Mouse (Mus musculus) limb, embryonic 15.5 days (tissue): ENCODE measurements around the gene Anxa9. TPM values are rescaled to one million over a fixed set of nuclear protein-coding genes. Genes with fewer than 3 reads are reported as not detected.
A peak's percentile ranks its signal among the peaks of the same experiment; 100 is the strongest.

Experiments used
- ATAC-seq: fragments of 200-750 bp; cut with Nextera tagmentation; 2 replicates; pipeline ENCODE4 v1.8.0; 2017; ENCODE audit warnings: low read depth, moderate TSS enrichment; ENCODE audit not compliant: insufficient number of reproducible peaks, low FRiP score, low TSS enrichment
- H3K27ac ChIP-seq: fragments of 300-500 bp; sonication (generic); 2 replicates; pipeline ENCODE4 v1.5.1; 2015; ENCODE audit warnings: moderate library complexity, mild to moderate bottlenecking, inconsistent platforms
- H3K27me3 ChIP-seq: fragments of 300-500 bp; sonication (generic); 2 replicates; pipeline ENCODE4 v1.6.1; 2015; ENCODE audit warnings: inconsistent platforms
- H3K36me3 ChIP-seq: fragments of 300-500 bp; sonication (generic); 2 replicates; pipeline ENCODE4 v1.6.1; 2015; ENCODE audit warnings: inconsistent platforms
- H3K4me1 ChIP-seq: fragments of 300-500 bp; sonication (generic); 2 replicates; pipeline ENCODE4 v1.6.1; 2015; ENCODE audit warnings: inconsistent platforms
- H3K4me2 ChIP-seq: fragments of 300-500 bp; sonication (generic); 2 replicates; pipeline ENCODE4 v1.6.1; 2015; ENCODE audit warnings: mild to moderate bottlenecking, inconsistent platforms
- H3K4me3 ChIP-seq: fragments of 300-500 bp; sonication (generic); 2 replicates; pipeline ENCODE4 v1.5.1; 2015; ENCODE audit warnings: mild to moderate bottlenecking, inconsistent platforms
- H3K9ac ChIP-seq: fragments of 300-500 bp; sonication (generic); 2 replicates; pipeline ENCODE4 v1.6.1; 2015; ENCODE audit warnings: inconsistent platforms
- H3K9me3 ChIP-seq: fragments of 300-500 bp; sonication (generic); 2 replicates; pipeline ENCODE4 v1.6.1; 2016; ENCODE audit warnings: inconsistent platforms
- WGBS: fragments of 180-500 bp; shearing (Covaris S2); methylation state at CpG from one replicate; pipeline ENCODE4 v1.1.7; 2015; 5-methylcytosine and 5-hydroxymethylcytosine counted together
- polyA plus RNA-seq: library from polyadenylated mRNA; unstranded; fragments of >200 nt; fragmentation: Nextera tagmentation; extraction: Ambion mirVana; gene quantifications from 2 replicates; pipeline ENCODE4 v1.2.1, GENCODE M21; 2015

The Anxa9 gene
- polyA plus RNA-seq, 1 experiment from 2014 or later: 12.5 TPM

- H3K9ac ChIP-seq: no peak overlapping the region
- ATAC-seq: no peak
Measured at GRCm38 (mm10) chr3:95263089-95263739, 43.8 kb downstream of the Anxa9 start.

GRCm38 (mm10) chr3:95261975-95262374 is 45.0 kb downstream of the Anxa9 start:
- Histone ChIP-seq H3K4me2 (no peak overlapping the region), H3K4me1 (no peaks in the 10 kb centered on the region), H3K27me3 (no peaks in the 10 kb centered on the region), H3K4me3 (no peak overlapping the region), H3K9me3 (no peaks in the 10 kb centered on the region), H3K27ac (no peak overlapping the region), H3K36me3 (peaks cover 67% of the 10 kb centered on the region), H3K9ac (no peak overlapping the region)
- 77% methylated on average over 4 of the region's 4 CpGs for WGBS
- ATAC-seq: no peak

More at GRCm38 (mm10) chr3:95263089-95263739, 43.8 kb downstream of the Anxa9 start:
- no peak overlapping the region for H3K4me3 ChIP-seq
- H3K4me1 ChIP-seq: no peaks in the 10 kb centered on the region
- WGBS: 47% methylated on average over 11 of the region's 11 CpGs
- no peaks in the 10 kb centered on the region for H3K9me3 ChIP-seq
- no peak overlapping the region for H3K4me2 ChIP-seq
- peak overlapping the region; percentile 33; the same call in 1 of the 2 replicates for H3K27ac ChIP-seq
- H3K36me3 ChIP-seq: peaks cover 71% of the 10 kb centered on the region
- no peaks in the 10 kb centered on the region for H3K27me3 ChIP-seq

- Histone ChIP-seq H3K4me2 (no peak overlapping the region), H3K9ac (no peak overlapping the region), H3K4me3 (no peak overlapping the region), H3K9me3 (no peaks in the 10 kb centered on the region), H3K27me3 (no peaks in the 10 kb centered on the region), H3K27ac (no peak overlapping the region), H3K36me3 (peaks cover 69% of the 10 kb centered on the region), H3K4me1 (no peaks in the 10 kb centered on the region)
- ATAC-seq: no peak
- 80% methylated on average over 5 of the region's 5 CpGs for WGBS
Measured at GRCm38 (mm10) chr3:95256931-95257330, 50.0 kb downstream of the Anxa9 start.

- Histone ChIP-seq H3K4me3 (0 out of 2 replicates have a peak within 1 kb of the TSS, but pooled peaks have one; percentile 1), H3K27me3 (no peaks in the 10 kb centered on the region), H3K9me3 (no peaks in the 10 kb centered on the region), H3K9ac (no peak within 1 kb of the TSS), H3K4me2 (no peak within 1 kb of the TSS), H3K4me1 (no peaks in the 10 kb centered on the region), H3K27ac (peak within 1 kb of the TSS; percentile 28), H3K36me3 (peaks cover 26% of the 10 kb centered on the region)
- no peak for ATAC-seq
- 42% methylated on average over 7 of the region's 7 CpGs for WGBS
Measured at GRCm38 (mm10) chr3:95250783-95251424, 56.1 kb downstream of the Anxa9 start, which contains the start of gene Bnipl. TSS of gene Bnipl (minus strand) at chr3:95251193.

GRCm38 (mm10) chr3:95250361-95250760 is 56.6 kb downstream of the Anxa9 start:
- no peak overlapping the region for H3K4me2 ChIP-seq
- no peaks in the 10 kb centered on the region for H3K4me1 ChIP-seq
- H3K9ac ChIP-seq: no peak overlapping the region
- ATAC-seq: no peak
- 64% methylated on average over 5 of the region's 5 CpGs for WGBS
- H3K36me3 ChIP-seq: peaks cover 21% of the 10 kb centered on the region
- H3K27me3 ChIP-seq: no peaks in the 10 kb centered on the region
- H3K27ac ChIP-seq: peak overlapping the region; percentile 8; the same call in 1 of the 2 replicates
- no peaks in the 10 kb centered on the region for H3K9me3 ChIP-seq
- H3K4me3 ChIP-seq: no peak overlapping the region

GRCm38 (mm10) chr3:95247660-95248336 is 59.2 kb downstream of the Anxa9 start:
- no peaks in the 10 kb centered on the region for H3K9me3 ChIP-seq
- no peaks in the 10 kb centered on the region for H3K4me1 ChIP-seq
- no peak for ATAC-seq
- WGBS: 53% methylated on average over 1 of the region's 1 CpGs
- H3K4me2 ChIP-seq: no peak overlapping the region
- peaks cover 3% of the 10 kb centered on the region; the same call in 1 of the 2 replicates for H3K36me3 ChIP-seq
- H3K27ac ChIP-seq: no peak overlapping the region; the same call in 1 of the 2 replicates
- no peak overlapping the region for H3K9ac ChIP-seq
- H3K27me3 ChIP-seq: no peaks in the 10 kb centered on the region
- no peak overlapping the region for H3K4me3 ChIP-seq

- 77% methylated on average over 5 of the region's 5 CpGs for WGBS
- no peak overlapping the region for H3K4me3 ChIP-seq
- no peak overlapping the region for H3K27ac ChIP-seq
- no peaks in the 10 kb centered on the region for H3K27me3 ChIP-seq
- ATAC-seq: no peak
- H3K9me3 ChIP-seq: no peaks in the 10 kb centered on the region
- H3K4me2 ChIP-seq: no peak overlapping the region
- 0 out of 2 replicates have a peak, but pooled peaks cover 2% of the 10 kb centered on the region for H3K36me3 ChIP-seq
- no peaks in the 10 kb centered on the region for H3K4me1 ChIP-seq
- no peak overlapping the region for H3K9ac ChIP-seq
Measured at GRCm38 (mm10) chr3:95246465-95247231, 60.3 kb downstream of the Anxa9 start.

Other genes with a start within 250 kb of the Anxa9 start
- 19.4 and 22.0 TPM in 2 replicates for gene Pip5k1a, start 200.2 kb downstream of the Anxa9 start, polyA plus RNA-seq
- gene Vps72, start 196.2 kb downstream of the Anxa9 start, polyA plus RNA-seq: 139 and 141 TPM in 2 replicates
- 4.2 and 12.9 TPM in 2 replicates for gene Tmod4, start 182.7 kb downstream of the Anxa9 start, polyA plus RNA-seq
- 61.2 and 67.2 TPM in 2 replicates for gene Scnm1, start 173.2 kb downstream of the Anxa9 start, polyA plus RNA-seq
- 17.9 and 18.5 TPM in 2 replicates for gene Lysmd1, start 173.1 kb downstream of the Anxa9 start, polyA plus RNA-seq
- gene Tnfaip8l2, start 164.8 kb downstream of the Anxa9 start, polyA plus RNA-seq: 6.1 and 7.1 TPM in 2 replicates
- 9.3 and 11.2 TPM in 2 replicates for gene Sema6c, start 146.7 kb downstream of the Anxa9 start, polyA plus RNA-seq
- gene Gabpb2, start 89.3 kb downstream of the Anxa9 start, polyA plus RNA-seq: 8.6 and 10.4 TPM in 2 replicates
- gene Cdc42se1, start 78.4 kb downstream of the Anxa9 start, polyA plus RNA-seq: 114 TPM in 2 replicates
- 11.5 and 15.5 TPM in 2 replicates for gene Mllt11, start 75.0 kb downstream of the Anxa9 start, polyA plus RNA-seq
- 0.53 and 0.76 TPM in 2 replicates for gene Gm128, start 65.6 kb downstream of the Anxa9 start, polyA plus RNA-seq
- 15.6 and 17.2 TPM in 2 replicates for gene Bnipl, start 56.0 kb downstream of the Anxa9 start, polyA plus RNA-seq
- gene Mindy1, start 25.8 kb downstream of the Anxa9 start, polyA plus RNA-seq: 49.8 and 53.1 TPM in 2 replicates
- 22.7 and 31.6 TPM in 2 replicates for gene Prune1, start 25.1 kb downstream of the Anxa9 start, polyA plus RNA-seq
- 154 and 157 TPM in 2 replicates for gene Cers2, start 7.6 kb upstream of the Anxa9 start, polyA plus RNA-seq
- 35.9 and 36.9 TPM in 2 replicates for gene Setdb1, start 50.0 kb upstream of the Anxa9 start, polyA plus RNA-seq
- not detected in 2 replicates for gene 4930558C23Rik, start 95.7 kb upstream of the Anxa9 start, polyA plus RNA-seq
- 49.5 and 52.3 TPM in 2 replicates for gene Arnt, start 127.2 kb upstream of the Anxa9 start, polyA plus RNA-seq
- gene Ctsk, start 192.1 kb upstream of the Anxa9 start, polyA plus RNA-seq: 97.6 and 148 TPM in 2 replicates
- gene Ctss, start 219.6 kb upstream of the Anxa9 start, polyA plus RNA-seq: 20.9 and 23.8 TPM in 2 replicates